Mouse (Mus musculus) adrenal gland, postnatal 10 days (tissue): ENCODE measurements around the gene Frmd5. TPM values are rescaled to one million over a fixed set of nuclear protein-coding genes. Genes with fewer than 3 reads are reported as not detected.
A peak's percentile ranks its signal among the peaks of the same experiment; 100 is the strongest.
"Not testable (repeated sequence)": the region's sequence is repeated elsewhere in the genome, so short reads cannot be mapped to it uniquely, and the experiment has no call there.

Experiments
- DNase-seq: peaks from one replicate; pipeline ENCODE4 v3.0.0; 2021; ENCODE audit warnings: mixed read lengths
- long read RNA-seq, 2 experiments: library from polyadenylated mRNA; stranded (forward); transcript quantifications; one replicate each; pipeline ENCODE4 v2.0.0; 2021
- total RNA-seq, 2 experiments: library from RNA; stranded (reverse); gene quantifications; 2 replicates each; pipeline ENCODE4 v1.2.3; 2021

Gene Frmd5
- total RNA-seq, result 10 to 100 TPM; 61.2 to 62.7 TPM
- long read RNA-seq, experiment 1, partial matches to known transcripts, result 13 of 18 reads
- long read RNA-seq, experiment 1, other reads (novel, unspliced or antisense), result 5 of 18 reads
- long read RNA-seq, experiment 2, partial matches to known transcripts, result 9 of 21 reads
- long read RNA-seq, experiment 2, other reads (novel, unspliced or antisense), result 12 of 21 reads

- DNase-seq, result peak; percentile 93
Observed at GRCm38 (mm10) chr2:121806959-121807653, at the start of gene Frmd5. Frmd5 (minus strand) TSS chr2:121807087.

- DNase-seq, result no peak
Observed at GRCm38 (mm10) chr2:121853974-121854373, 47.1 kb upstream of the Frmd5 start.

DNA sequence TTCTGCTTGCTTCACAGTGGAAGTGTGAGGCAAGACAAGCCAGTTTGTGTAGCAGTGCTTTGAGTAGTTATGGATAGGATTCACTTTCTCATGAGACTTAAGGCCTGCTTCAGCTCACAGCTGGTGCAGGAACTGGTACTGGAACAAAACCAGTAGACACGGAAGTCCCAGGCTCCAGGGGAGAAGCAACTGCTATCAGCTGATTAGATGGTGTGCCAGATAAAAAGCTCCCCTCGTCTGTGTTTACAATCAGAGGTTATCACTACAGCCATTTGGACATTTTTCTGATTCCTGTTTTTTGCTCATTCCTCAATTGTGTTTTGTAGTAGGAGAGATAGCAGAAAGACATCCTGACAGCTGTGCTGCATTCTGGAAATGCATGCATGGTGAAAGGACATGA, 45.2 kb upstream of the Frmd5 start:
- DNase-seq, result no peak

DNA sequence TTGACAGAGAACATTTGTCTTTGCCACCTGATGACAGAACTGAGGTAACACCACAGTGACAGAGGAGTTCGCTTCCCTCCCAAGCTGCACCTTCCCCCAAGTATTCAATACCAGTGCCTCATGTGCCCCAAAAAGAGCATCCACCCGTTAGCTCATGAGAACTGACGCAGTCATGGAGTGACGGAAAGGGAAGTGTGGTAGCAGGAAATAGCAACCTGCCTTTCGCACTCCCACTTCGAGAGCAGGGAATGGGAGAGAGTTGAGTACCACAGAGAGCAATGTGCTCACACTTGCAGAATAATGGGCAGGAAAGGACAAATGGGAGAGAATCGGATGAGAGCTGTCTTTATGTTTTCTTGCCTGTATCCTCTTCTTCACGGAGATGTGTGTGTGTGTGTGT, 39.2 kb upstream of the Frmd5 start:
- no peak for DNase-seq

DNA sequence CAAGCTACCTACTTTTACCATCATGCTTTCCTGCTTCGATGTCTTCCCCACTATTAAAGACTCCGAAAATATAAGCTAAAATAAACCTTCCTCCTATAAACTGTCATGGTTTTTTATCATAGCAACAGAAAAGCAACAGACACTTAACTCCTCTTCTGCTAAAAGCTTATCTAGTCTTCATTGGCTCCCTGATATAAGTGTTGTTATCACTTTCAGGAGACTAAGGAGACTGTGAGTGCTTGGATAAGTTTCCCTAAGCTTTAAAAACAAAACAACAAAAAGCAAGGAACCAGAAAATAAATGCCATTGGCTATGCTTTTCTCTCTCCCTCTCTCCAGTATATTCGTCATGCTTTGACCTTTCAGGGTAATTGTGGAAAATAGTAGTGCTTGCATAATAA, 35.4 kb upstream of the Frmd5 start:
- DNase-seq, result no peak

DNA sequence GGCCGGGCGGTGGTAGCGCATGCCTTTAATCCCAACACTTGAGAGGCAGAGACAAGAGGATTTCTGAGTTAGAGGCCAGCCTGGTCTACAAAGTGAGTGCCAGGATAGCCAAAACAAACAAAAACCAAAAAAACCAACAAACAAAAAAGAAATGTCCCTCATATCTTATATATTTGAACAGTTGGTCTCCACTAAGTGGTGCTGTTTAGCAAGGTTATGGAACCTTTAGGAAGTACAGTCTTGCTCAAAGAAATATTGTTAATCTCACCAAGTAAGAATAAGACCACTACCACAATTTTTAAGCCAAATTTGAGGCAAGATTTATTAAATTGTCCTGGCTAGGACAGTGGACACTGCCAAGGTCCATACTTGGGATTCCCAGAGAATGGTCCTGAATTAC, 34.6 kb upstream of the Frmd5 start:
- no peak for DNase-seq

DNA sequence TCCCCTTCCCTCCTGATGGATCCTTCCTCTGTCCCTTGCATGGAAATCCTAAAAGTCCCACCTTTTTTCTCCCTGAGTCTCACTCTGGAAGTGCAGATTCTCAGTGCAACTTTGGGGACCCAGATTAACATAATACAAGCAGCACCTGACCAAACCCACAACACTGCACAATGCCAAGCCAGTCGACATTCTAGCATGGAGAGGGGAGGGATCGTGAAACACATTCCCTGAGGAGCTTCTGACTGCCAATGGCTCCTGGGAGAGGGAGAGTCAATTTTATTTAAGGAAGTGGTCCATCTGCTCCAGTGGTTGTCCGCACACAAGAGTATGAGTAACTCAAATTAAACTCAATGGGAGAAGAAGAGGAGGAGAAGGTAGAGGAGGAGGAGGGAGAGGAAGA, 28.0 kb upstream of the Frmd5 start:
- DNase-seq, result no peak

GRCm38 (mm10) chr2:121832484-121832894, 25.6 kb upstream of the Frmd5 start:
- DNase-seq, result peak; percentile 67

GRCm38 (mm10) chr2:121828411-121828810, 21.5 kb upstream of the Frmd5 start:
- no peak for DNase-seq

DNA sequence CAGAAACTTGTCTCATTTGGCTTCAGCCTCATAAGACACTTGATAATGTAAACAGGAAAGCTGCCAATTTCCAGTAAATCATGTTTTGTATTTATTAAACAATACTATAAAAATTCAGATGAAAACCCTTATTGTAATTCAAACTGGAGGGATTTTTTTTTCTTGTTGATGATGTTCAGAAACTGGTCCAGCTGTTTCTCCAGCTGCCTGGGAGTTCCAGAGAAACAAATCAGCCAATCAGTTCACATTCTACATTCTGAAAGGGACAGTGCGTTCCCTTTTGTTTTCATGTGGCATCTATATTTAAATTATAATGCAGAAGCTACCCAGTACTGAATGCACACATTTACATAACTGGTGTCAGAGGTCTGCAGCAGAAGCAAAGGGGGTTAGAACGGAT, 19.3 kb upstream of the Frmd5 start:
- no peak for DNase-seq

DNA sequence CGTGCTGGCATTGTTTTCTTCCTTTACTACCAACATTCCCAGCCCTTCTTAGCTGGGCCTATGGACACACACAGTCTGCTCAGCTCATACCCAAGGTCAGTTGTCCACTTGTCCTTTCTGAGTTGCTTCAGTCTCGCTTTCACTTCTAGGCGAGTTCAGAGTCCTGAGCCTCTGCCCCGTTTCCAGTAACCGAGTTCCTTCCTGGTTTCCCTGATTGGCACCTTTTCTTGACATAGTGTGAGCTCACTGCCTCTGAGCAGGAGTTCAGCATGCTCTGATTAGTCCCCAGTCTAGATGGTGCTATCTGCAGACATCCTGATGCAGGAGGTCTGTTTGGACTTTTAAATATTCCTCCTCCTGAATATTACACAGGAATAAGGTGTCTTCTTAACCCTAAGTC, 17.8 kb upstream of the Frmd5 start:
- no peak for DNase-seq

DNA sequence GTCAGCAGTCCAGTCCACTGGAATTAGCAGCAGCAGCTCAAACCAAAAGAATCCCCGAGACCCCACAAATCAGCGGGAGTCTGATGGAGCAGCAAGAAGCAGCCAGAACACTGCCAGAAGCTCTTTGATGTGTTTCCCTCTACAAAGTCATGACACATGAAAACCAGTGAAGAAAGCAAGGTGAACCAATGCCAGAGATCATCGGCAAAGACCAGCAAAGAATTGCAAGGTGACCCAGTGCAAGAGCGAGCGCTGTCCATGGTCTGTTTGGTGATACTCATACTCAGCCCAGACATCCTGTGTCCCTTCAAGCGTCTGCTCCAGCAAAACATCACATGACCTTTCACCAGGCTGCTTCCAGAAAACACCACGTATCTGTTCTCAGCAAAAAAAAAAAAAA, 14.9 kb upstream of the Frmd5 start:
- no peak for DNase-seq

DNA sequence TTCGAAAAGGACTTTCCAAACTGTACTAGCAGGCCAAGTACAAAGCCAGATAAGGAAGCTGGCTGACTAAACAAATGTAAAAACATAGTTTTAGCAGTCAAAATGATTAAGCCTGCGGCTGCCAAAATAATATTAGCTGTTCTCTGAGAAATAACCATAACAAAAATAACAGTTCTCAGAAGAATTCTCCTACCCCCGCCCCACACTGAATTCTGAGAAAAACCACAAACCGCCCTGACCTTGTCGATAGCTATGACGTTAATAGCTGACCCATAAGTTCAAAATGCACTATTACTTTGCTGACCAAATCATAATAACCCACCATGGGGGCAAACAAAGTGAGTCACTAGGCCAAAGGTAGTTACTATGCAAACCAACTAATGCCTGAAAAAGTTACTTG, 4.0 kb upstream of the Frmd5 start:
- not testable (repeated sequence) for DNase-seq

DNA sequence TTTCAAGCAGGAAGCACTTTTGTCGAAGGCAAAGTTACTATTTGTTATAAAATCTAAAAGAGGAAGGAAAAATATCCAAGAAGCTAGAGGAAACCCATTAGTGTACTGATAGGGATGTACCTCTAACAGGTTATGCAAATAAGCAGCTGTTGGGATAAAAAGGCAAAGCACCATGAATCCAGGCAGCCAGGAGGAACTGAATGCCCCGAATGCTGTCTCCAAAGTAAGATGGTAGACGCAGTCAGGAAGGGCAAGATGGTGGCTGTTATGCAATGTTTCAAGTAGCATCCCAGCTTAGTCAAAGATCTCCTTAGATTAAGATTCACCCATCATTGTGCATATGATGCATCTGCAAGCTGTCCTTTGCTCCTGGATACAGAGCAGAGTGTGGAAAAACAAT, 2.2 kb upstream of the Frmd5 start:
- DNase-seq, result no peak

DNA sequence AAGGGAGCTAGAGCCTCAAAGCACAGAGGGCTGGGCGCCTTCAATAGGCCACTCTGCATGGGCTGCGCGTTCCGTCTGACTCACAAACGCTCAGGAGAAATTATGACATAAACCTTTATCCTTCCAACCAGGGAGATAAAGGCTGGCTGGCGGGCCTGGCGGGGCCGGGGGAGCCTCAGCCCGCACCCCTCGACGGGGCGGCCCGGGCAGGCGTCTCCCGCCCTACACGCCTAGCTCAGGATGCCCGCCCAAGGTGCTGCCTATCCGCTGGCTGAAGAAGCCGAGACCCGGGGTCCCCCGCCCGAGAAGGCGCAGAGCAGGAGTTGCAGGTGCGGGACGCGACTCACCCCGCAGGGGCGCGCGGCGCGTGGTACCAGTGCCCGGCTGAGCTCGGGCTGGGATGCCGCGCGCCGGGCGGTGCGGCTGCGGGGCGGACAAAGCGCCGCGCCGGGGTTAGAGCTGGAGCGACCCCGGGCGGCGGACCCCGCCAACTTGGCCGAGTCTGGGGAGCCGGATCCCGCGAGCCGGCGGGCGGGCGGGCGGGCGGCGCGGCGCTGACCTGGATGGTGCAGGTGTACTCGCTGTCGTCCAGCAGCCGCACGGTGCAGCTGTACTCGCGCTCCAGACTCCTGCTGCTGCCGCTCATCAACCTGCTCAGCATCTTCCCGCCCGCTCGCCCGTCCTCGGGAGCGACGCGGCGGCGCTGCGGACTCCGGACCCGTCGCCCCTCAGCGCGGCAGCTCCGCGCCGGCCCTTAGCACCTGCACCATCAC, 530 bp downstream of the Frmd5 start:
- peak; percentile 56 for DNase-seq

GRCm38 (mm10) chr2:121799051-121799450, 7.8 kb downstream of the Frmd5 start:
- no peak for DNase-seq

DNA sequence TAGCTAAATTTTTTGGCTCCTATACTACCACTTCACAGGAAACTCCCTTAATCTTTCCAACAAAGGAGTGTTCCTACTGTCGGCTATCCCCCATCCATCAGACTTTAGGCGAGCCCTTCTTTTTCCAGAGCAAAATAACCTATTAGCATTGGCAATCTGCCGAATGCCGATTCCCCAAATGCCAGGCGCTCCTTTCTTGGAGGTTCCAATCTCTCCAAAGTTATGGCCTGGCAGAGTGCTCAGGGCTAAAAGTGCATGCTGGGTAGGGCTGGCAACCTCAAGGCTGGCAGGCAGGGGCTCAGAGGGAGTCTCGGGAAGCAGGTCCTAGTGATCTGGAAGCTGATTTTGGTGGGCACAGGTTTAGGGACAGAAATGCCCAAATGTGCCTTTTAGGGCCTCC, 10.9 kb downstream of the Frmd5 start:
- DNase-seq, result no peak

- no peak for DNase-seq
Observed at GRCm38 (mm10) chr2:121789777-121790176, 17.1 kb downstream of the Frmd5 start.

- no peak for DNase-seq
Observed at GRCm38 (mm10) chr2:121788415-121788814, 18.5 kb downstream of the Frmd5 start.

- no peak for DNase-seq
Observed at GRCm38 (mm10) chr2:121787767-121788166, 19.1 kb downstream of the Frmd5 start.

GRCm38 (mm10) chr2:121787271-121787670, 19.6 kb downstream of the Frmd5 start:
- DNase-seq, result no peak

GRCm38 (mm10) chr2:121776219-121776618, 30.7 kb downstream of the Frmd5 start:
- DNase-seq, result peak; percentile 38

- DNase-seq, result no peak
Observed at GRCm38 (mm10) chr2:121764851-121765250, 42.0 kb downstream of the Frmd5 start.

DNA sequence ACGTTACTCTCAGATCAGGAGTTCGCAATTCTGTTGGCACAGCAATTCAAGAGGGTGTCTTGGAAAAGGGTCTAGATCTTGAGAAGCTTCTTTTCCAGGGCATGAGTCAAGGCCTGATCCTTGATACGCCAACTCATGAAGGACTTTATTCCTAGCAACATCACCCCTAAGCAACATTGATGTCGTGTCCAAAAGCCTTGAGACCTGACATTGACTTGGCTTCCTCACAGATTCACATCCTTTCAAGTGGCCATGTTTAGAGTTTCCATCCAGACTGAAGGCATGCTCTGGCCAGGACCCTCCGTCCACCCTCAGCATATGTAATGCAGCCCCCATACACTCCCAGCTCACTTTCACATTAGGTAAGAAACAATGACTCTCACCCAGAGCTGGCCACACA, 45.0 kb downstream of the Frmd5 start:
- DNase-seq, result peak; percentile 25
